Mouse (Mus musculus) bone marrow macrophage, adult 2 months (primary cell): ENCODE results near the gene Zfp69.

Source experiments
- CTCF ChIP-seq: IDR thresholded peaks from 2 replicates; pipeline ENCODE4 v1.5.1; 2012; ENCODE audit warnings: low read depth, mild to moderate bottlenecking, low read length, moderate library complexity
- POLR2A ChIP-seq: IDR thresholded peaks from 2 replicates; pipeline ENCODE4 v1.6.1; 2012; ENCODE audit warnings: mild to moderate bottlenecking, low read depth, low read length, borderline replicate concordance

GRCm38 (mm10) chr4:120886131-120886530 is 65.4 kb downstream of the Zfp69 start:
- no peak for TF ChIP-seq CTCF
- no peak for TF ChIP-seq POLR2A
